Mouse (Mus musculus): Measurements from ENCODE around the gene Nmnat2.
"Not testable (repeated sequence)": the region's sequence is repeated elsewhere in the genome, so short reads cannot be mapped to it uniquely, and the experiment has no call there.

Nmnat2 gene

DNA sequence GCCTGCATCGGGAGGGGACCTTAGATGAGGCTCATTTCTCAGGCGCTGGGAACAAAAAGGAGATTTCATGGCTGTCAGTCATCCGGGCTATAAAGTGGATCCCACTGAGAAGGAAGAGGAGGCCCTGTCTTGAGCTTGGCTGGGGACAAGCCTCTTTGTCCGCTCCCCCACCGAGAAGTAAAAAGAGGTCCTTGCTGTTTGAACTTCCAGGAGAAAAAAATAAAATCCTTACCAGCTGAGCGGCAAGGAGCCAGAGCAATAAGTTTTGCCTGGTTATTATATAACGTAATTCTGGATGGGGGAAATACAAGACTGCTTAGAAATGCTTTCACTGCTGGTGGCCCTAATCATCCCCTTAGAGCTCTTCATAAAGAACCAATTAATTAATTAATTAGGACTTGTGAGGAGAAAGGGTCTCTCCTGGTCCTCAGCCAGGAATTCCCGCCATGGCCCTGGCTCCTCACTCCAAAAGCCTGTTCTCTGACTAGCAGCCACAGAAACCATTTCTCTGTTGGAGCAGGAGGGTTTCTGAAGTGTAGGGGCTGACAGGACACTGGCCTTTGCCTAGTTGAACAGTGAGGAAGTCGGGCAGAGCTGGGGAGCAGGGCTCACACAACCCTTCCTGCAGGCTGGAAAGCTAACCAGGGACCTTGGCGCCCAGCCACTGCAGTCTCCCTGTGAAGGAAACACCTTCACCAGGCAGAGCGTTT, 99.5 kb downstream of the Nmnat2 start:
- in situ Hi-C loops (cut with MboI, MseI), result no loop called here

DNA sequence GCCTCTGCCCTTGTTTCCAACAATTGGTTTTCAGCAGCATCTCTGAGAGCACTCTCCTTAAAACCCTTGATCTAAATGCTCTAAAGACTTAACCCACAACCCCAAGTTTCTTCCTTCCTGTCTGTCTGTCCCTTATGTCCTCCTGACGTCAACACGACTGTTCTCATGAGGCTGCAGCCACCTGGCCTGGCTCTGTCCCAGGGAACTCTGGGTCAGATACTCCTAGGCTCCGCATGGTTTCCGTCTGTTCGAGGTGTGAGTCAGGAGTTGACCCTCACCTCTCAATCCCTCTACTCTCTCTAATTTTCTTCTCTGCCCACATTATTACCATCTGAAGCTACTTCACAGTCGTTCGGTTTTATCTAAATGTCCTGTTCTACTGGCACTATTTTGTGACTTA, 103.5 kb downstream of the Nmnat2 start:
- in situ Hi-C loops (cut with MboI, MseI), result no loop called here

DNA sequence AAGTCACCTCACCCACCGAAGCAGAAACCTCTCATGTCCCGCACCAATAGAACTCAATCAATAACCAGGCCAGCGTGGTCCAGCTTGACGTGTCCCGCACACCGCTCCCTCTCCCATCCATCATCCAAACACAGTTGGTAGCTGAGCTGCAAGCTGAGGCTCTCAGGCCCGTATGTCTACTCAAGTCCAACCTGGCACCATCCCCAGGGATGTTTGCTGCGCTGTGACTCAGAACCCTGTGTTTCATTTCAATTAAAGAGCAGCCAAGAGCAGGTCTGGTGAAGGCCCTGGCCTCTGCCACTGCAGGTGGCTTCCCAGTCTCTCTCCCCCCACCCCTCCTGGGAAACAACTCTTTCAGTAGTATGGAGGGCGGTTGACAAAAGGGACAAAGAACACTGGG, 104.8 kb downstream of the Nmnat2 start:
- in situ Hi-C loops (cut with MboI, MseI), result no loop called here

DNA sequence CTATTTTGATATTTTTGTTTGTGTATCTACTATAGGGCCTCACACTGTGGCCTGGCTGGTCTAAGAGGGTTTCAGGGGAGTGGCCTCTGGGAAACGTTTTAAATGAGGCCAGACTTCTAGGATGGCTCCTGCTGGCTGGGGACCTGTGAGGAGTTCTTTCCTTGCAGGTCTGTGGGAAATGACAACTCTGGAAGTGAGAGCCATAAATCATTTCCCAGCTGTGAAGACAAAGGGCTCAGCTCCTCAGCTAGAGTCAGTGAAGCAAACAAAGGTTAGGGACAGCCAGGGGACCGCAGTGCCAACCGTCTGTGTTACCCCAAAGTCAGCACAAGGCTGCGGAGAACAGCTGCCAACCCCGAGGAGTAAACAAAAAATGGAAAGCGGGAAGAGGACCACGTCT, 107.8 kb downstream of the Nmnat2 start:
- in situ Hi-C loops (cut with MboI, MseI), result no loop called here

DNA sequence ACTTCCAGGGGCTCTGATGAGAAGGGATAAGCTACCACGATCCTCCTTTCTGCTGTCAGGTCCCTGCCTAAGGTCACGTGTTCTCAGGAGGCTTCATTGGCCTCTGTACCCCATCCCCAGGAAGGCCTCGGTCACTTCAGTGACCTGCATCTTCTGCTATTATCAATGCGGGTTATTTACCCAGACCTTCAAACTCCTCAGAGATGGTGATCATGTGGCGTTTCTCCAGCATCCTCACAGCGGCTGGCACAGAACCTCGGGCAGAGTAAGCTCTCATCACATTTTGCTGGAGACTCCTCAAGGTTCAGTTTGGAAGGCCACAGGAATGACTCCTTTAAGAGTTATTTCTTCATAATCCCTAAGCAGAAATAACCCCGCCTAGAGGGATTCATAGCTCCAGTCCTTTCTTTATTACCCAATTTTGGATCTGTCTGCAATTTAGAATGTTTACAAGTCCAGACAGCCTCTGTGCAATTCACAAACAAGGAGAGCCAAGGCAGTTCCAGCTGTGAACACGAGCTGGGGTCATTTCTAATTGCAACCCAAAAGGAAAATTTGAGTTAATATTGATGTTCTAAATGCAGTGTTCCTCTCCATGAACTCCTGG, 110.1 kb downstream of the Nmnat2 start:
- in situ Hi-C loops (cut with MboI, MseI), result no loop called here

DNA sequence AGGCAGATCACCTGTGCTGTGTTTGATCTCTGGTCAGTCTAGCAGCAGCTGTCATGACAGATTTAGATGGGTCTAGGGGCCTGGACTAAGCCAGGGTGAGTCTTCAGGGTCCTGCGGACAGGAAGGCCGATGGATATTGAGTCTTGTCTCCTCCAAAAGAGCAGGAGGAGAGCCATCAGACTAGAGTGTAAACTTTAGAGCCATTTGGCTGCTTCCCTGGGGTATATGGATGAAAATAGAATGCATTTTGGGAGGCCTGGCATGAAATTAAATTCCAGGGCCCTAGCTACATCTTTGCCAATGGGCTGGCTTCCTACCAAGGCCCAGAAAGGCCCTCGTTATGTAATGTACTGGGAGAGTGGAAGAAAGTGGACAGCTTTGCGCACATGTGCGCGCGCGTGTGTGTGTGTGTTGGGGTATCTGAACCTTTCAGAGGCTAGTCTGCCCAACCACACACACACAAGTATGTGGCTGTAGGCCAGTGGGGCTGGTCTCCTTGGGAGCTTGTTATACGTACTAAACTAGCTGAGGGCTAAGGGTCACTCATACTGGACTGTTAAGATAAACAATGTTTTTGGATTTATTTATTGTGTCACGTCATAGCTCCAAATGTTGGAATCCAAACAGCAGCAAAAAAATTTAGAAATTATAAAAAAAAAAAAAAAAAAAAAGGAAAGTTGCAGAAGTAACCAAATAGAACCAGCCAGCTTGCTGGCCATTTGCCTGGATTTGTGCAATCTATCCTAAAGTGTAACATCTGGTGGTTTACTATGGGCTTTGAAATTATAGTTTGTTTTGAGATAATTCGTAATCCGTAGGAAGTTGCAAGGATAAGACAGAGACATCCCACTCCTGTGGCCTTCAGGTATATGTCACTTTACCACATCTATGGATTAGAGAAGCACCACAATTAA, 110.9 kb downstream of the Nmnat2 start:
- in situ Hi-C loops (cut with MboI, MseI), result no loop called here

DNA sequence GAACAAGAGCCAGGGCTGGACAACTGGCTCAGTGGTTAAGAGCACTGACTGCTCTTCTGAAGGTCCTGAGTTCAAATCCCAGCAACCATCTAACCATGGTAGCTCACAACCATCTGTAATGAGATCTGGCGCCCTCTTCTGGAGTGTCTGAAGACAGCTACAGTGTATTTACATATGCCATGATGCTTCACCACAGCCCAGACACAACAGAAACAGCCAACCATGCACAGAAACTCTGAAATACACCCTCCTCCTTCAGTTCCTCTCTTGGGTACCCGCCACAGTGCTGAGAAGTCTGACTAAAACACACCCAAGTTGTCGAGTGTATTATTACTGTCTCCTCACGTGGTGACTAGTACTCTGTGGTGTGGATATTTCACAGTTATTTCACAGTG, 111.6 kb downstream of the Nmnat2 start:
- in situ Hi-C loops (cut with MboI, MseI), result no loop called here

DNA sequence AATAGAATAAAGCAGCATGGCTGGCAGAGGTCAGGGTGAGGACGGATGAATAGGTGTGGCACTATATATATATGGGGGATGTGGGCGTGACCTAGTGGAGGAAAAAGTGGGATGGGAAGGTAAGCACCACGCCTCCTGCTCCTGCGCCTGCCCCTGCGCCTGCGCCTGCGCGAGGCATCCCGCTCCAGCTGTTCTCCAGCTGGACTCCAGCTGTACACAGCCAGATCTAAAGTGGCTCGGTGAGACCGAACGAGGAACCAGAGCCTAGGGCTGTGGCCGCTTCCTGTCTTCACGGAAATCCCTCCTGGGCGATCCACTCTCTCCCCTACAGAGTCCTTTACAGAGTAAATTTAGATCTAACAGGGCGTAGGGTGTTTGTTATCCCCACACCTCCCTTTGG, 116.8 kb downstream of the Nmnat2 start:
- in situ Hi-C loops (cut with MboI, MseI), result no loop called here

DNA sequence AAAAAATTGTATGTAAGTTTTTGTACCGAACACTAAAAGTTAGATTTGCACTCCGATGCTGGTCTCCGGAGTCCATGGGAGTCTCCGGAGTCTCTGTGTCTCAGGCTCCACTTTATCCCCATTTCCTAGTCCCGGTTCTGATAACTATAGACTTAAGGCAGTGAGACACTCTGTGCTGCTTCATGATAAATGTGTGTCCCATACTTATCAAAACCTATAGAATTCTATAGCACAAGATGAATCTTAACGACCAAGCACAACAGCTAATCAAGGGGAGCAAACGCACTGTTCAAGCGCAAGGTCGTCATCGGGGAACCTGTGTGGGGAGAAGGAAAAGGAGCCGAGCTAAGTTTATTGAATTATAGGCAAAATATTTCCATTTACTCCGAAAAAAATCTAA, 117.2 kb downstream of the Nmnat2 start:
- in situ Hi-C loops (cut with MboI, MseI), result no loop called here

DNA sequence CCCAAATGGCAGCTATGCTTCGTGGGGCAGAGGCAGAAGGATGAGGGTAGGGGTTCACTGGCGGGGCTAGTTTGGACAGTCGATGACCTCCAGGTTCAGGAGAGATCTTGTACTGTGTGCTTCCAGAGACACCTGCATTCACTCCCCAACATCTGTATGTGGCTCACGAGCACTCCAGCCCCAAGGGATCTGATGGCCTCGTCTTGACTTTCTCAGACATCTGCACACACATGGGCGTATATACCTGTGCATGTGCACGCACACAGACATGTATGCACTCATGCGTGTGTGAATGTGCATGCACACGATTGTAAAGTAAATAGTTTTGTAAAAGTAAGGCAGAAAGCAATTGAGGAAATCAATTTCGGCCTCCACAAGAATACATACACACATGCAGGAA, 117.9 kb downstream of the Nmnat2 start:
- in situ Hi-C loops (cut with MboI, MseI), result no loop called here

DNA sequence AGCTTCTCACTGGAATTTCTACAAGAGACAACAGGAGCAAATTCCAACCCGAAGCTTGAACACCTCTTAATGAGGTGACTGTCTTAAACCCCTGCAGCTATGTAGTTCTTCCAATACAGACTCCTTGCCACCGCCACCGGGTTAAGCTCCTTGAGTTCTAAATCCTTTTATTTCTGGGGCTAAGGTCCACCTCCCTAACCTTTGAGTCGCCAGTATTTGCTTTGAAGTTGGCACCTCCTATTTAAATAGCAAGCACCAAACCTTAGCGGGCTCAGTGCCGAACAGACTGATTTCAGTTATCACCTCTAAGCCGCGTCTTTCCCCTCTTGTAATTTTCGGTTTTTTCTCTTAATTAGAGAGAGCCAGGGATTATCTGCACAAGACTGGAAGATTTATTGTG, 118.6 kb downstream of the Nmnat2 start:
- in situ Hi-C loops (cut with MboI, MseI), result no loop called here

DNA sequence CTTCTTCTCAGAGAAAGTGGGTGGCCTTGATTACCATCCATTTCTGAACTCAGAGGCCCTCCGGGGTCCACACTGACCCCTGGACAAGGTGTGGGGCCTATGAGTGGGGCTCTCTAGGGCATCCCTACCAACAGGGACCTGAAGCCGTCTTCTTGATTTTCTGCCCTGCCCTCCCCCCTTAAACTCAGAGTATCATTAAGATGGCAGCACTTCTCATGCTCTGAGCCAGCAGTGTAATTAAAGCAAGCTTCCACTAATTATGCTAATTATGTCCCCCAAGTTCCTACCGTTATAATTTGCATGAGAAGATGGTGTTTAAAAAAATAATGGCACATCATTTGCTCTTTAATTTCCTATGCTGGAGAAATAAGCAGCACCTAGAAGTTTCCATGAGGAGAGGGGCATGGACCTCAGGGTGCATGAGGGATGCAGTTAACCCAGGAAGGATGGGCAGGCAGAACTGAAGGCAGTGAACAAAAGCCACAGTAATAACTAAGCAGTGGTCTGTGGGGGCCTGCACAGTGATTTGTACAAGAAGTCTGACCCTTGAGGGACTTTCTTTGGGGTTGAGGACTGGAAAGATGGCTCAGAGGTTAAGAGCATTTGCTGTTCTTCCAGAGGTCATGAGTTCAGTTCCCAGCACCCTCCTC, 120.4 kb downstream of the Nmnat2 start:
- in situ Hi-C loops (cut with MboI, MseI), result no loop called here

DNA sequence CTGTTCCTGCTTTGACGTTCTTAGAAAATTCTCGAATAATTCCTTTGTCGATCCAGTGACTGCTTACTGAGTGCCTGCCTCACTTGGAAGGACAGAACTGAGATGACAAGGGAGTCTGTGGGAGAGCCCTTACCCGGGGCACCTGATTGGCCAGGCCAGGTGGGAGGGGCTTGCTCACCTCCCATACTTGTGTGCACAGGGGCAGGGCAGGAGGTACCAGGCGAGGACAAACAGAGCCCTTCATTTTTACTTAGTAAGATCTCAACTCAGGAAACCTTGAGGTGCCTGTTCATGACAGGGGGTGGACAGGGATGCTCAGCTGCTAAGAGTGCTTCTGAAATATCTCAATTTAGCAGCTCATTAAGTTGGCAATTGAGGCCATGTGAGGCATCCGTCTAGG, 121.2 kb downstream of the Nmnat2 start:
- in situ Hi-C loops (cut with MboI, MseI), result no loop called here

DNA sequence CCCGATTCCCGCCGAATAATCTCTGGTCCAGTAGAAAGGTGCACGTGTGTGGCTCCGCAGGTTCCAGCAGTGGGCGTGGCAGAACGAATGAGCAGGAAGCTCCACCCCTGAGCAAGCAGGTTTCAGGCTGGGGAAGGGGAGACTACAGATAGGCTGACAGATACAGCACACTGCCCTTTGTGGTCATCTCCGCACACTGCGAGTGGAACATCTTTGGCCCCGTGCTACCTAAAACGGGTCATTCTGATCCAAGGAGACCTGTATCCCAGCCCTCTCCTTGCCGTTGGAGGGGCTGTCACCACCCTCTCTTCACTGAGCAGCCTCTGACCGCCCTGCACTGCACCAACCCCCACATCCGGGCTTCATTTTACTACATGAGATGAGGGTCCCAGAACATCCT, 128.4 kb downstream of the Nmnat2 start:
- in situ Hi-C loops (cut with MboI, MseI), result not testable (repeated sequence)

DNA sequence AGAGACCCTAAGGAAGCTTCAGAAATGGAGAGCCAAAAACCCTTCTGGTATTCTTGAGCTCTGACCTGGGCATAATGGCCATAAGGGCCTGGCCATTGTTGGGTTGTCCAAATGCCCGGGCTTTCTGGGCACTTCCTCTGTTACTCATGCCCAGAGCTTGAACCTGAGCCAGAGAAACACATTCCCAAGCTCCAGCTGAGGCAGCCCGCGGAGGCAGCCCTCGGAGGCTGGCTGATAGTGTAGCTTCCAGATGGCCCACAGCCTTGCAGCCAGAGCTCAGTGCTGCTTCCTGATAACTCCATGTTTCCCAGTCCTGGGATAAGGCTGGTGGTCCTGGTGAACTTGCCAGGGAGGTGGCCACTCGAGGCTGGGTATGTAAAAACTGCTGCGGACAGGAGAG, 129.4 kb downstream of the Nmnat2 start:
- in situ Hi-C loops (cut with MboI, MseI), result no loop called here

DNA sequence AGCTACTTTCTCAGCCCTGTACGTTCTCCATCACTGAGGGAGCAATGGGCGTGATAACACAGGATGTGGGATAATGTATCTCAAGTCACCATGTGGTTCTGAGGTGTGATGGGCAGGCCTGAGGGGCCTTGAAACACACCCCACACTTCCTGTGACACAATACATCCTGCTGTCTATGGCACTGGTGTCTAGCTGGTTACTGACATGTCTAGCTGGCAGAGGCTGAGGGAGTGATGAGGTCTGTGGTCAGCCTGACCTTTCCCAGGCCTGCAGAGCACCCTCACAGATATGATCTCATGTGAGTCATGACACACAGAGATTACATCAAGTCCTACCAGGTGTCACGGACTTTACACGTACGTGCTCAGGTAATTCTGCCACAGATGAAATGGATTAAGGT, 130.4 kb downstream of the Nmnat2 start:
- in situ Hi-C loops (cut with MboI, MseI), result no loop called here

DNA sequence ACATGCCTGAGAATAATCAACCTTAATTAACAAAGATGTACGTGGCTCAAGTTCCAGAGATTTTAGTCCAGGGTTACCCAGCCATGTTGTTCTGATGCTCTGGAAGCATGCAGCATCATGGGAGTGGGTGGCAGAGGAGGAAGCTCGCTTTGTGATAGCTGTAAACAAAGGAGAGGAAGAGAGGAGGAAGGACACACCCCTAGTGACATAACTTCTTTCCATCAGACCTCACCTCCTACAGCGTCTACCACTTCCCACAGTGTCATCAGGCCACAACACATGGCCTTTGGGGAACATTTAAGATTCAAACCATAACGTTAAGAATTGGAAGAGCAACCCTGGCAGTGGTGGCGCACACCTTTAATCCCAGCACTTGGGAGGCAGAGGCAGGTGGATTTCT, 133.0 kb downstream of the Nmnat2 start:
- in situ Hi-C loops (cut with MboI, MseI), result no loop called here

DNA sequence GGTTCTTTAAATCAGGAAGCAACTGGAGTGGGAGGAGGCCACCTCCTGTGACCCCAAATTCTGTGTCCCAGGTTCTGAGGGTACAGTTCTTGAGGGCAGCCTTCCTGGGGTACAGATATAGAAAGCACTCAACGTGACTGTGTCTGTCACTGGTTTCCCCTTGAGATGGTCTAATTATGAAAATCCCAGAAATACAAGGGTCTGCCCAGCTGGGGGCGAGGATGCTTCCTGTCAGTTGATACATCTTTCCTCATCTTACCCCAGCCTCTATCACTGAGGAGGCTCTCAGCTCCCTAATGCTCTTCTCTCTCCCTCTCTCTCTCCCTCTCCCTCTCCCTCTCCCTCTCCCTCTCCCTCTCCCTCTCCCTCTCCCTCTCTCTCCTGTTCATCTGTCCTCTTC, 135.3 kb downstream of the Nmnat2 start:
- in situ Hi-C loops (cut with MboI, MseI), result no loop called here

DNA sequence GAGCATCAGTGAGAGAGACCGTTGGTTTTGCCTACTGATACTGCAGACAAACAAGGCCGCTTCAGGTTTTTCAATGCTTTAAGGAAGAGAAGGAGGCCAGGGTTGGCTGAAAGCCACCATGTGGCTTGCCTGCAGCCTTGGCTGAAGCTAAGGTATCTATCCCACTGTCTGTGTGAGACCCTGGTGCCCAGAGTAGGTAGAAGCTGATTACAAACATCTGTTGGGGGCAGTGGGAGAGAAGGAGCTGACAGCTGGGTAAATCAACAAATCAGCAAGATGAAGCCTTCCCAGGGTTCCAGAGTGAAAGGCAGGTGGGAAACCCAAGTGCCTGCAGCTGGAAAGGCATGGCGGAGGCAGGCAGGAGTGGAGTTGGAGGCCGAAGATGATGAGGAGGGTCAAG, 136.0 kb downstream of the Nmnat2 start:
- in situ Hi-C loops (cut with MboI, MseI), result no loop called here

DNA sequence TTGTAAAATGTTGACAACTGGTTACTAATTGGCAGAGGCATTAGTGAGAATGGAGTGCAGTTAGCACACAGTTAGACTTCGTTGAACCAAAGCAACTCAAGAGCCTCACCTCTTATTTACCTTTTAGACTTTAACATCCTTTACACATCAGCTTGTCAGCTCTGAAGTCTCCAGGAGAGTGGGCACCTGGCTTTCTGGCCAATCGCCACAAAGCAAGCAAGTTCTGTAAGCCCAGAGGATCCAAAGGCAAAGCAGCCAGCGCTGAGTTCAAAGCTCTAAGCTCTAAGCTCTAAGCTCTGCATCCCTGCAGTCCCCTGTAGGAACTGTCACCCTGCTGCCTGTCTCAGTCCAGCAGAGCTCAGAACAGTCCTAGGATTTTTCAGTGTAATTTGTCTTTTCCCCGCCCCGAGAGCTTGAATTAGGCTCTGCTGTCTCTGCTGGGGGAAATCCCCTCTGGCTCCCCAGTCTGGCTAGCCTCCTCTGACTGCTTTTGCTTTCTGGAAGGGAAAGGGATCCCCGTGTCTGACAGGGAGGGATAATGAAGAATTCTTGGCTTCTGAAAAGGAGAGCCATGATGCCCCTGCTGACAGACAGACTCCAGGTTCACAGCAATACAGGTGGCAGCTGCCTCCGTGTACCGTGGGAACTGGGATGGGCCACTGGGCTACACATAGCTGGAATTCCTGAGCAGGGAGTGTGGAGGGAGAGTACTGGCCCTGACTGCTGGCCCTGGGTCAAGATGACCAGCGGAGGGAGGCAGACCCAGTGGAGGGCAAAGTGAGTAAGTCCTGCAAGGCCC, 136.8 kb downstream of the Nmnat2 start:
- in situ Hi-C loops (cut with MboI, MseI), result no loop called here

DNA sequence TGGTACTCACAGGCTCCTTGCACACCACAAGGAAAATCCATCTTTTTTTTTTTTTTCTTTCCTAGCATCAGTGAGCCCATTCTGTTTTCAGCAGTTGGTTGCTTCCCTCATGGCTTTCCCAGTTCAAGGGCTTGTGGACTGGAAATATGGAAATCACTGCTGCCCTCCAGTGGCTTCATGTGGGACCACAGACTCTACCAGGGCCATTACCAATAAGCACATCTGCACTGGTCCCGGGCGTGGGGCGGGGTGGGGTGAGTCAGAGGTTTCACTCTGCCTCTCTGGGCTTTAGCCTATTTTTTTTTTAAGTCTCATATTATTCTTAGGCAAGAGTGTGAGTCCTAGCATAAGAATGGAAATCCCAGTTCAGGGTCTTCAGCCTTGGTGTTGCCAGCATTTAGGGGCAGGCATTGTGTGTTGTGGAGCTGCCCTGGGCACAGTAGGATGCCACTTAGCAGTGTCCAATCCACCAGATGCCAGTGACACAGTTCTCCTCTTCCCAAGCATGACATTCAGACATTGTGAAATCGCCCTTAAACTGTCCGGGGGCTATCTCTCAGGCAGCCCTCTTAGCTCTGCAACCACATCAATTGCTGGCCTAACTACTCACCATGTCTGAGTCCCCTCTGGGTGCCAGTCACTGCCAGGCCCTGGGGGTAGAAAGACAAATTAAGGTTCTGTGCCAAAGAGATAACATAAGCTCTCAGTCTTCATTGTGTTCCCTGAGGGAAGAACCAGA, 137.6 kb downstream of the Nmnat2 start:
- in situ Hi-C loops (cut with MboI, MseI), result no loop called here

Measured in regulatory T cell (primary cell).